Mouse (Mus musculus): ENCODE results near the gene Nanos2.

Gene Nanos2

DNA sequence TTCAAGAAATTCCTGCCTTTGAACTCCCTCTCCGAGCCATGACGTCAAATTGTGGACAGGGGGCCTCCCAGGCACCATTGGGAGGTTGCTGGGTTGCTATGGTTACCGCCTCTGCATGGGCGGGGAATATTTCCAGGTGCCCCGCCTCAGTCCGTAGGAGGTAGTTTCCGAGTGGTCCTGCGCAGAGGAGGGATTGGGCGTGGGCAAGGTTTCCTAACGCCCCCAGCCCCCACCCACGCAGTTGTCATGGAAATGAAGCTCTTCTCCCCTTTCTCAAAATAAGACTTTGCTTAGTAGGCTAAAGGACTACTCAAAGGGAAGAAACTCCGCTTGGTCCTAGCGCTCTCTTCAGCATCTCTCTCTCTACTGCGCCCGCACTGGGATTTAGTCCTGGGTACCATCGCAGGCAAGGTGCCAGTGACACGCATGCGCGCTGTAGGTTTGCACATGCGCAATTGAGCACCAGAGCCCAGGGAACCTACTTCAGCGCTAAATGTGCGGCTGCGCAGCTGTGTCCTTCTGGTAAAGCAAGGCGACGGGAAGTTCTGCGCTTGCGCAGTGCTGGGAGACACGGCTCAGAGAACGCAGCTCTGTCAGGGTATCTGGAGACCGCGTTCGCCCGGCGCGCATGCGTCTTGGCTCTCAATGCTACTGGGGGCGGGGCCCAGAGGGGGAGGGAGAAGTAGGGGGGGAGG is 3.5 kb downstream of the Nanos2 start, which contains the start of gene Mypop:
Gene Mypop (plus strand): TSS at position 645 of the 695 bp plus-strand sequence.
- peak; percentile 65 for DNase-seq (ENCODE audit: low read depth, low spot score)

GRCm38 (mm10) chr7:18991660-18992293 is 4.6 kb downstream of the Nanos2 start:
- DNase-seq (ENCODE audit: low read depth, low spot score): no peak

DNA sequence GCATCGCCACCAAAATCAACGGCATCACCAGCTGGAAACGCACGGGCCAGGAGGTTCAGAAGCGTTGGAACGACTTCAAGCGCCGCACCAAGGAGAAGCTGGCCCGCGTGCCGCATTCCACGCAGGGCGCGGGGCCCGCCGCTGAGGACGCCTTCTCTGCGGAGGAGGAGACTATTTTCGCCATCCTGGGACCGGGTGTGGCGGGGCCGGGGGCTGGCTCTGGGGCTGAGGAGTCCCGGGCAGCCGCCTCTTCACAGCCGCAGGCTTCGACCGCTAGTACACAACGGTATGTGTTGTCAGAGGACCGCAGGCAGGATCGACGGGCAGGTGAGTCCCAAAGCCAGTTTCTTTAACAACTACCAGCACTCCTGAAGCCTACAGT is 5.1 kb downstream of the Nanos2 start:
- no peak for DNase-seq (ENCODE audit: low read depth, low spot score)

DNA sequence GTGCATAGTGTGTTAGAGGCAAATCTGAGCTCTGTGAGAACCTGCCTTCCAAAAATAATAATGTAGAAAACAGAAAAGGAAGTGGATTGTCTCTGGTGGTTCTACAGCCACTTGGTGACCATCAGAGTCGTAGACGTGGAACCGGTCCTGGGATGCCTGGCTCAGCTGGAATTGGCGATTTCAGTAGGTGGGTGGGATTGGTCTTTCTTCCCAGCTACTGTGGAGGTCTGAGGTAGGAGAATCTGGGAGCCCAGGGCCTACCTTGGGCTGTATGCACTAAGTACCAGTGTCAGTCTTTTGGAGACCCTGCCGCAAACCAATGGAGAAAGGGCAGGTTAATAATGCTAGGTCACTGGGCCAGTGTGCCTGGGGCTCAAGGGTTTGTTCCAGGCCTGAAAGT is 5.8 kb downstream of the Nanos2 start:
- DNase-seq (ENCODE audit: low read depth, low spot score): no peak

- no peak for DNase-seq (ENCODE audit: low read depth, low spot score)
Observed at GRCm38 (mm10) chr7:18998835-18999234, 11.6 kb downstream of the Nanos2 start.

DNA sequence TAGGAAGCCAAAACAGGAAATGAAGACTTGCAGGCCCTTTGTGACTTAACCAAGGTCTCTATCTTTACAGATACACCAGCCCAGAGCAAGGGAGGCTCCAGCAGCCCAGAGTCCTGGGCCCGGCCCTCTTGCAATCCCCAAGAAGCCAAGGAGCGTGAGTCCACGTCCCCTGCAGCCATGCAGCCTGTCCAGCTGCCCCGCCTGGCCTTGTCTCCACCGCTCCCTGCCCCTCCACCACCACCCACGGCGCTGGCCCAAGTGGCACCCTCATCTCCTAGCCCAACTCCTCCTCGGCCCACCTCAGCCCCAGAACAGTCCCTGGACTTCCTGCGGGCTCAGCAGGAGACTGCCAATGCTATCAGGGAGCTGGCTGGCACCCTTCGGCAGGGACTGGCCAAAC is 13.2 kb downstream of the Nanos2 start:
- no peak for DNase-seq (ENCODE audit: low read depth, low spot score)

GRCm38 (mm10) chr7:19001066-19001806 is 14.0 kb downstream of the Nanos2 start:
- no peak for DNase-seq (ENCODE audit: low read depth, low spot score)

GRCm38 (mm10) chr7:19001807-19002085 is 14.5 kb downstream of the Nanos2 start:
- no peak for DNase-seq (ENCODE audit: low read depth, low spot score)

- DNase-seq (ENCODE audit: low read depth, low spot score): no peak
Observed at GRCm38 (mm10) chr7:19002115-19002514, 14.9 kb downstream of the Nanos2 start.

- peak; percentile 75 for DNase-seq (ENCODE audit: low read depth, low spot score)
Observed at GRCm38 (mm10) chr7:19002848-19003498, 15.8 kb downstream of the Nanos2 start.

- peak; percentile 85 for DNase-seq (ENCODE audit: low read depth, low spot score)
Observed at GRCm38 (mm10) chr7:19003902-19004630, 16.9 kb downstream of the Nanos2 start, which contains the start of gene Irf2bp1. Irf2bp1 (plus strand) TSS chr7:19004044.

- no peak for DNase-seq (ENCODE audit: low read depth, low spot score)
Observed at GRCm38 (mm10) chr7:19004631-19005079, 17.5 kb downstream of the Nanos2 start.

DNA sequence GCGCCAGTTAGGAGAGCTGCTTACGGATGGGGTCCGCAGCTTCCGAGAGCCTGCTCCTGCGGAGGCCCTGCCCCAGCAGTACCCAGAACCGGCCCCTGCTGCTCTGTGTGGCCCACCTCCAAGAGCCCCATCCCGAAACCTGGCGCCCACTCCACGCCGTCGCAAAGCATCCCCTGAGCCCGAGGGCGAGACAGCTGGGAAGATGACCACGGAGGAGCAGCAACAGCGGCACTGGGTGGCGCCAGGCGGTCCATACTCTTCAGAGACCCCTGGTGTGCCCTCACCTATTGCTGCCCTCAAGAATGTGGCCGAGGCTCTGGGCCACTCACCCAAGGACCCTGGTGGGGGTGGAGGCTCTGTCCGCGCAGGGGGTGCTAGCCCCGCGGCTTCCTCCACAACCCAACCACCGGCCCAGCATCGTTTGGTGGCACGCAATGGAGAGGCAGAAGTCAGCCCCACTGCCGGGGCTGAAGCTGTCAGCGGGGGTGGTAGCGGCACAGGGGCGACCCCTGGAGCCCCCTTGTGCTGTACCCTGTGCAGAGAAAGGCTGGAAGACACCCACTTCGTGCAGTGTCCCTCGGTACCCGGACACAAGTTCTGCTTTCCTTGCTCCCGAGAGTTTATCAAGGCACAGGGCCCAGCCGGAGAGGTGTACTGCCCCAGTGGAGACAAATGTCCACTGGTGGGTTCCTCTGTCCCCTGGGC is 18.4 kb downstream of the Nanos2 start:
- DNase-seq (ENCODE audit: low read depth, low spot score): no peak

GRCm38 (mm10) chr7:19006476-19006875 is 19.3 kb downstream of the Nanos2 start:
- peak; percentile 57 for DNase-seq (ENCODE audit: low read depth, low spot score)

DNA sequence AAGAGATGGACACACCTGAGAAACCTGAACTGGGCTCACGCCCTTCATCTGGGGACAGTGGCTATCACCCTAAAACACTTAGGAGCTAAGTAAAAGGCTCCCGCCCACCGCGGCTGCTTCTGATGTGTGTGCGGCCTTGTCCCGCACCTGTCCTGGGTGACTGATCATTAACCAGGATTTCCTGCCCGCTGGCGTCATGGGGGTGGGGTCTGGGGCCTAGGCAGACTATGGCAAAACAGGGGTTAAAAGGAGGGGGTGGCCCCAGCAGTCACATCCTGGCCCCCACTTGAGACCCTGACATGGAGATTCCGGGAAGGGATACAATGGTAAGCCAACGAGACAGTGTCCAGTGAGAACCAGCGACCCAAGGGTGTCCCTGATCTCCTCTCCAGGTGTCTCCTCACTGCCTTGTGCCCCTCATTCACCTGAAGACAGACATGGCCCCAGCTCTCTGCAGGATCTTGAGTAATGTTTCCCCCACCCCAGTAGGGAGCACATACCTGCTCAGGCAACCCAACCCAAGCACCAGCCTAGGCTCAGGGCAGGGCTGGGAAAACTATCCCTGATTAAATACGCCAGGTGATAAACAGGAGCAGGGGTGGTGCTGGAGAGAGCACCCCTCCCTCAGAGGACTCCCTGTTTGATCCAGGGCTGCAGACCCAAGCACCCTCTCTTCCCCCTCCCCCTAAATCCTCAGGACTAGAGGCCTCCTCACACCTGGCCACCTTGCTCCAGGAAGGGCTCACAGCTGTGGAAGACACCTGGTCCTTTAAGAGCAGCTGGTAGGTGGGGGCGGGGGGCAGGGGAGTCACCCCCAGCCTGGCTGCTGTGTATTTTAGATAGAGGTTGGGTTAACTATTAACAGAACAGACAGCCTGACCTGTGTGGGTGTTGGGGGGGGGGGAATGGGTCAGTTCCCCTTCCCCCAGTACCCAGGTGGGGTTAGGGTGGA is 20.1 kb downstream of the Nanos2 start:
- no peak for DNase-seq (ENCODE audit: low read depth, low spot score)

DNA sequence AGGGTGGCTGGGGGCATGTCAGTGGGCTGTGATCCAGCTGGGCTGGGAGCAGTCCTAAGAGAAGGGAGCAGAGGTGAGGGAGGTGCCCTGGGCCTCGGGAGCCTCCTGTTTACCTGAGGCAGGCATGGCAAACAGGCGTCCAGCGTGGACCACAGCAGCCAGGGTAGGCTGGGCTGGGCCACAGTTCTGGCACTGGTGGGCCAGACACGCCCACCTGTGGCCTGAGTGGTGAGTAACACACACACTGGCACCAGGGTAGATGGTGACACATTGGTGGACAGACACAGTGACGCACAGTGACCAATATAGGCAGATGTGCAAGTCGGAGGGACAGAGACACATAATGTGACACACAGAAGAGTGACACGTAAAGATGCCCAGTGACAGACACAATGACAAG is 23.4 kb downstream of the Nanos2 start:
- DNase-seq (ENCODE audit: low read depth, low spot score): no peak

- no peak for DNase-seq (ENCODE audit: low read depth, low spot score)
Observed at GRCm38 (mm10) chr7:19012025-19012621, 24.9 kb downstream of the Nanos2 start.

DNA sequence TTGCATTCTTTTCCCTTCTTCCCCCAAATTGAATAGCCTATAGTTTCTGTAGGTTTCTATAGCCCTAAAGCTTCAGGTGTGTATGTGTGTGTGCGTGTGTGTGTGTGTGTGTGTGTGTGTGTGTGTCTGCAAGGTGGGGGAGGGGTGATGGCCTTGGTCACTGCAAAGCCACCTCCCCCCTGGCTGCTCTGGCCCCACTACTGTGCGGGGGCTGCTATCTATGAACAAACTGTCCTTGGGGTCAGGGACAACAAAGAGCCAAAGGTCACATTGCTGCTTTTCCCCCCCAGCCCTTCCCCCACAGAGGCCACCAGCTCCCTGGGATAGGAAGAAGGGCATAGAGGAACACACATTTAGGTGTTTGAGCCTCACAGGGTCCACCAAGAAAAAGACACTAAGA is 25.7 kb downstream of the Nanos2 start:
- DNase-seq (ENCODE audit: low read depth, low spot score): no peak

DNA sequence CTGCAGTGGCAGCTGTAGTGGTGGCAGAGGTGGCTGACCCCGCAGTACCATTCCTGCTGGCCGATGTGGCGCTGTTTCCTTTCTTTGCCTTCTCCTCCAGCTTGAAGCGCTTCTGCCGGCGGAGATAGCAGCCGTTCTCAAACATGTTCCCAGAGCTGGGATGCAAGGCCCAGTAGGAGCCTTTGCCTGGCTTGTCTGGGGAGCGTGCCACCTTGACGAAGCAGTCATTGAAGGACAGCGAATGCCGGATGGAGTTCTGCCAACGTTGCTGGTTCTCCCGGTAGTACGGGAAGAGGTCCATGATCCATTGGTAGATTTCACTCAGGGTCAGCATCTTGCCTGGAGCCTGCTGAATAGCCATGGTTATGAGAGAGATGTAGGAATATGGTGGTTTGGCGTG is 27.3 kb downstream of the Nanos2 start:
- no peak for DNase-seq (ENCODE audit: low read depth, low spot score)
